Mouse (Mus musculus) layer of hippocampus, adult 11-12 months (tissue): ENCODE results near the gene Smad3.

ENCODE experiments used
- DNase-seq: peaks from one replicate; pipeline ENCODE4 v3.0.0; 2022; ENCODE audit warnings: low spot score

The Smad3 gene

DNA sequence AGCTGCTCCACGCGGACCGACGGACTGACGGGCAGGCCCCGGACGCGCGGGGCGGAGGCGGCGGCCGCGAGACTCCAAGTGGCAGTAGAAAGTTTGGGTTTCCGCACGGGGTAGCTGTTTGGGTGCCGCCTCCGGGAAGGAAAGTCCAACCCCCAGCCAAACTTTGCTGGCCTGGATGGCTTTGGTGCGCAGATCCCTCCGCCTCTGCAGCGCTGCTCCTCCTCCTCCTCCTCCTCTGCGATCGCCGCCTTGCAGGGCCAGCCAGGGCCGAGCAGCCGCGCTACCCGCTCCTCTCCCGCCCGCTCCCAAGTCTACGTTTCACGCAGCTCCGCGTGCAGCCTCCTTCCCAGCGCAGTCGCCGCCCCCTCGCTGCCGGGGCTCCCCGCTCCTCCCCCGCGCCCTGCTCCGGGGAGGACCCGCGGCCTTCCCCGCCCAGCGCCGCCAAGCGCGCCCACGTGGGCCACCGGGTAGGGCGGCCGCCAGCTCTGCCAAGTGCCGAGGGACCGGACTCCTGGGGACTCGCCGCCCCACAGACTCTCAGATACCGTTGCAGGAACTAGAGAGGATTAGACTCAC, at the start of gene Smad3:
Smad3 (minus strand) TSS at position 130 of the 576 bp plus-strand sequence.
- DNase-seq = peak; percentile 86

DNA sequence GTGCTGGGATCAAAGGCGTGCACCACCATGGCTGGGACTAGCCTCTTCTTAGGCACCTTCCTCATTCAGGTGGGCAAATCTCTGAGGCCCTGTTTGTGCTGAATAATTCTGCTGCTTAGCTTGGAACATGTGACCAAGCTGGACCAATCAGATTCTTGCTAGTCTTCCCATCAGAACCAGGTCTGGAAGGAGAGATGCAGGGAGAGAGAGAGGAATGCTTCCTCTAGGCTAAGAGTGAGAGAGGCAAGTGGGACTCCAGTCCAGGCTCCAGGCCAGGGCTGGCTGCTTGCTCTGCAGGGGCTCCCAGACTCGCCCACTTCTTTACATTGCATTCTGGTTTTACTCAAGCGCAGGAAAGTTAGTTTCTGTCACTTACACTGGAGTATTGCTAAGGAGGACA, 47.1 kb upstream of the Smad3 start:
- no peak for DNase-seq

DNA sequence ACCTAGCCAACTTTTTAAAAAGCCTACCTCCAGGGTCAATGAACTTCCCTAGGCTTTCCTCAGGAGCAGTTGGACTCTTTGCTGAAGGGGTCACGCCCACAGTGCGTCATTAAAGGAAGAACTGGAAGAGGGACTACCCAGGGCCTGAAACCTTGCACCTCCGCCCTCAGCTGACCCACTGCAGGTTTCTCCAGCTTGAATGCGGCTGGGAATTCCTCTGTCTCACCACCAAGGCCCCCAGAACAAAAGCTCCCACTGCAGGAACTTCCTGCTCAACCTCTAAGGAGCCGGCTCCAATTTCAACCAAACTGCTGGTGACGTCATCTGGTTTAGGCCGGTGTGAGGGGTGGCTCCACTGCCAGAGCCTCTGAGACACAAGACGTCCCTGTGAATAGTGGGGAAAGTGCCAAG, 45.4 kb upstream of the Smad3 start:
- no peak for DNase-seq

DNA sequence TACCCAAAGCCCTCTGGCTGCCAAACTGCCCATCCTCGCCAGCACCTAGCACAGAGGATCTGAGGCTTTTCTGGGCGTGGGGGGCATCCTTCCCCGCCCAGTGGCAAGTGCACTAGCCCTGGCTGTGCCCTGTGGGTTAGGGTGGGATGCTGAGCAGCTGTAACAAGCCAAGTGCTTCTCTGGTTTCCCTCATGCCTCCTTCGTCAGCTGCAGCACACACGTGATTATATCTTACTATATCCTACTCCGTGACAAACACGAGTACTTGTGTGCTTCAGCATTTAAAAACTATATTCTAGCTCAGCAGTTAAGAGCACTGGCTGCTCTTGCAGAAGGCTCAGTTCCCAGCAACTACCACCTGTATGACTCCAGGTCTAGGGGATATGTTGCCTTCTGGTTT, 44.7 kb upstream of the Smad3 start:
- no peak for DNase-seq

DNA sequence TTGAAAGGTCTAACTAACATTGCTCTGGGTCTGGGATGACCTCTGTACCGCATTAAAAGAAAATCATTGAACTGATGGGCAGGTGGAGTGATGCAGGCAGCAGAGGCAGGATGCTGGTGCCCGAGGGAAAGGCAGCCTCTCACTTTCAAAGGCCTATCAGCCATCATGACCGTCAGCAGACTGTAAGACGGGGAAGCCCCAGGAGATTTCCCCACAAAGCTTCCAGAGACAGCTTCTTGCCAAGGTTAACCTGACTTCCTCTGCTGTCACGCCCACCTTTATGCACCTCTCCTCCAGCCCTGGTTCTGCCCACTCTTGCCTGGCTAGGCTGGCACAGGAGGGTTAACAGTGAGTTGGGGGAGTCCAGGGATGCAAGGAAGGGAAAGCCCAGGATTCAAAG, 44.3 kb upstream of the Smad3 start:
- DNase-seq = no peak

DNA sequence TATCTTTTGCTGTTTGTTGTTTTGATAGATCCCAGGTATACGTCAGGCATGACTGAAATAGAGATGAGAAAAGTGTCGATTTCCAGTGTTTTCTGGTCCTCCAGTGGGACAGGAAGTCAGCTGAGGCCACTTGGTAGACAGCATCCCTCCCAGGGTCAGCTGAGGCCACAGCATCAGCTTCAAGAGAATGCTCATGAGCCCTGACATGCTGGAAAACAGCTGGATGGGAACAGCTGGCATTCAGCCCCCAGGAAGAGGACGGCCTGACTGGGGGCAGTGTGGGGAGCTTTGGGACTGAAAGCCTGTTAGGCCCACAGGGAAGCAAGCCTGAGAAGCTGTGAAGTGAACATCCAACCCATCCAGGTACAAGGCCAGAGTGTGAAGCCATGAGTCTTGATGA, 38.6 kb upstream of the Smad3 start:
- DNase-seq = no peak

DNA sequence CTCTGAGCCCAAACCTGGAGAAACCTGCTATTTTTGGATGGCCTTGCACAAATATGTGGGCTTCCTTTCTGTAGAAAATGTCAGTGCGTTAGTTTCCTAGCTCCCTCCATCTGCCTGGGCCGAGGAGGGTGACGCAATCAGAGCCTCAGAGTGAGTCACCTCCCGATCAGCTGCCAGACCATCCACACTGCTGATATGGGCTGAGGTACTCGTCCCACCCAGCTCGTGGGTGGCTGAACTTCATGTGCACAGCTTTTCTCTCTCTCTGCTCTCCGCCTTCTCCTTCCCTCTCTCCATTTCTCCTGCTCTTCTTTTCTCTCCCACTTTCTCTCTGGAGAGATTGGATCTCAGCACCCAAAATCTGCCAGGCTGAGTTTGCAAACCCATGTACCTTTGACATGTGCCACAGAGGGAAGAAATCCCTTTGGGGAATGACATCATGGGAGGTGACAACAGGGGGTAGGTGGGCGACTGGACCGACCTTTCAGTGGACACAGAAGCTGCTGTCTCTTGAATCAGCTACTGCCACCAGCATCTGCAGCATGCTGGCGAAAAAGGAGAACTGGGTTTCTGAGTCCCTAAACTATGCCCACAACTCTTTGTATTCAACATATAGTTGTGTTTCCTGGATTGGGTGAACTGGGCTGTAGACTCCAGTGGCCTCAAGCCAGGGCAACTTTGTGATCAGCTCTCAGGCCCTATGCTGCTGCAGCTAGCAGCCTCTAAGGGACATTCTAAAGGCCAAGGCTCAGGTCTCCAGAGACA, 36.1 kb upstream of the Smad3 start:
- peak; percentile 82 for DNase-seq

DNA sequence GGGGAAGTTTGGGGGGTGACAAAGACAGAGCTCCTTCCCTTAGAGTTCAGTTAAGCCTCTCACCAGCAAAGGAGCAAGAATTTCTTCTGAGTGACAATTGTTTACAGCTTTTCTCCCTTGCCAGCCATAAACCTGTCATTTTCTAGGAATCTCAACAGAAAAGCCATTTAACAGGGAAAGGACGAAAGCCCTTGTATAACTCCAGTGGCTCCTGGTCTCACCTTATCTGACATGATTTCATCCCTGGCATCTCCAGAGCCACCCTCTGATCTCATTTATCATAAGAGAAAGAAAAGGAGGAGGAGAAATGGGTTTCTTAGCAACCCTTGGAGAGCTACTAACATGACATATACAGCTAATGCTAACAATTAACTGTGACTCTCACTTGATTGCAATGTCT, 33.9 kb upstream of the Smad3 start:
- no peak for DNase-seq

DNA sequence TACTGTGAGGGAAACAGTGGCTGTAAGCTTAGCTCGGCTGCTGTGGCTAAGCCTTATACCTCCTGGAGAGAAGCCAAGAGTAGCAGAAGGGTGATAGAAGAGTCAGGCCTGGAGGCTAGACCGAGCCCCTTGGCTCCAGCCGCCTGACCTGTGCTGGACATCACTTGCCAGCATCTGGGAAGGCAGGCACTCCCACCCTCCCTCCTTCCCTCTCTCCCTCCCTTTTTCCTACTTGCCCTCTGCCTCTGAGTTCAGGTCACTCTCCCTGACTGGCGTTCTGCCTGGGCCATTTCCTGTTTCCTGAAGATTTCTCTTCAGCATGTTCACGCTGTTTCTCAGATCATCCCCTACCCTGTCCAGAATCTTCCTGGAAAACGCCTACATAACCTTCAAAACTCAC, 33.5 kb upstream of the Smad3 start:
- no peak for DNase-seq

DNA sequence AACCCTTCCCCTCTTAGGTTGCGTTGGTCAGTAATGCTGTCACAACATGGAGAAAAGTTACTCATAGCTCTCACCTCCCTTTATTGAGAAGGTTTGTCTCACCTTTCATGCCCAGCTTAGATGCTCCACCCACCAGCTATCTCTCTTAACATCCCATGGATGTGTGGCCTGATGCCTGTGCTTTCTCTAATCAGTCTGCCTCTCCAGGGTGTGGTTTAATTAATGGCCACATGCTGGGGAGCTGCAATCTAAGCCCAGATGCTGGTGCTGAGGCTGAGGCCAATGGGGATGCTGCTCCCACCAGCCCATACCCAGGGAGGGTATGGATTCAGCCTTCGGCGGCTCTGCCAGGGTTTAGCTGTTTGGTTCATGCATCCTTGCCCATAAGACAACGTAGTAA, 32.4 kb upstream of the Smad3 start:
- DNase-seq = no peak

DNA sequence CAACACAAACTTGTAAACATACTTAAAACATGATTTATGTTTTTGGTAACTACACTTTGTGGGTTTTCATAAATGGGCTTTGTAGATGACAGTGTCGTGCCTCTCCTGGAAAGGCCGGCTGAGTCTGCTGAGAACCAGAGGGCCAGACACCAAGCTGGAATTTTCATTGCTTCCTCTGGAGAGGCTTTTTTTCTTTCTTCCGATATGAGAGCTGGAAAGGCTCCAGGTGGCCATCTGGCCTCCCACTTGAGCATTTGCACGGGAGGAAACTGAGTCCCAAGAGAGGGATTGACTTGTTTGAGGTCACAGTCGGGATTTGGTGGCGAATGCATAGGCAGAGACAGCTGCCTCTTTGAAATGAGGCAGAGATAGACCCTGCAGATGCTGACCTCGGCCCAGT, 31.6 kb upstream of the Smad3 start:
- no peak for DNase-seq

DNA sequence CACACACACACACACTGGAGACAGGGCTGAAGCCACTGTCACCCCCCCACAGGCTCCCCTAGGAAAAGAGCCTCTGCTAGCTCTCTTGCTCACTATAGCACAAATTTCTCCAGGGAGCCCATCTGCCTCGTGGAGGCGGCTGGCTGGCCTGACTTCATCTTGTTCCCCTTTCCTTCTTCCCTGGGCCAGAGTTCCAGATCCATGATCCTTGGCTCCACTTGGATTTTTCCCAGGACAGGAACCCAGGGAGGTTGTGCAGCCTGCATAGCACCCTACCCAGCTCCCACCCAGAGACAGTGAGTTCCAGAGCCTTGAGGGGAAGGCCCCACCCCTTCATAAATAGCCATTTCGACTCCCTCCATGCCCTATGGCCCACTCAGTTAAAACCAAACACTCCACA, 29.8 kb upstream of the Smad3 start:
- no peak for DNase-seq

DNA sequence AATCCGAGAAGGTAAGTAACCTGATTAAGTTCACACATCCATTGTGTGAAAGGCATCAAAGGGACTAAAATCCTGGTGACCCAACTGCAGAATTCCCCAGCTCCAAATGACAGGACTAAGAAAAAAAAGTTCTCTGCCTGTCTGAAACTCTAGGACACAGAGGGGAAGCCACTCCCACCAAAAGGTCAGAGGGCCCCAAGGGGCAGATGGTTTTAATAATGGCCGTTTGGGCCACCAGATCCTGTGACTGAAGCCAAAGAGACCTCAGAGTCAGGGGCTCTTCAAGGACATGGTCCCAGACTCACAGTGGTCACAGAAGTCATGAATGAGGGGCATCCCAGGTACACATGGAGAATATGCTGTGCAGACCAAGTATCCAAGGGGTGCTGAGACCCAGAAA, 29.3 kb upstream of the Smad3 start:
- DNase-seq = no peak

DNA sequence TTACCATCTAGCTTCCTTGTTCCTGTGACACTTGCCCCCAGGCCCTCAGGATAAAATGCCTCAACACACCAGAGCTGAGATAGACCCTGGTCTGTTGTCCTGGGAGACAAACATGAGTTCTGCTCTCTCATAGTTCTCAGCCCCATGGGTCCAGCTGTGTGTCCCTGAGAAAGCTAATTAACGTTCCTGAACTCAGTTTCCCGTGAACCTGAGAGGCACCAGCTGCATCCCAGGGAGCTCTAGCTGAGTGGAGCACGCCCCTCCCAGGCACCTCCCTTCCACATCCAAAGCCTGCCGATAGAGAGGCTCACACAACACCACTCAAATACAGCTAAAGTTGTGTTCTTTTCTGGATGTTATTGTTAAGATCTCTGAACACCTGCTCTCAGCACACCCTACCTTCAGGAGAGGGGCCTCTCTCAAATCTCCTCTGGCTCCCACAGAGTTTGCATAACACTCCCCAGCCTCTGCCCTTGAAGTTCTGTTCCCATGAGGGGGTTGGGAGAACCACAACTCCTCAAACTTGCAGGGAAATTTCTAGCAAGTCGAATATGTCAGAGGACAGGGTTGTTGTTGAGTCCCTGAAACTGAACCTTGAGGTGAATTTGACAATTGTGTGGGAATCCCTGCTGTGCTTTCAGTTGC, 28.4 kb upstream of the Smad3 start:
- DNase-seq = no peak

DNA sequence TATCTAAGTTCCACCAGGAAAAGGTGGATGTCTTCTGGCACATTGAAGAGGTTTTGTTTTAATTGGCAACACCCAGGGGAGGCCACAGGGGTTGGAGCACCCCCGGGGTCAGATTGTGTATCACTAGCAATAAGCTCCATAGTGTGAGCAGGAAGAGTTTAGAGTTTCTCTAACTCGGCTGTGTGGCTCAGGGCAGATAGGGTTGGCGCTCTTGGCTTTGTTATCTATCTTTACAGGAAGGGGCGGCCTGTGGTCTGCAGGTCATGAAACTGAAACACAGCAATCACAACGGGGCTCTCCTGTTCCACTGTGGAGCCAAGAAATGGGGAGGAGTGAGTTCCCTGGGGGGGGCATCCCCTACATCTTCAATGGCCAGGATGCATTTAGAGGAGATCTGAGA, 27.7 kb upstream of the Smad3 start:
- DNase-seq = no peak

DNA sequence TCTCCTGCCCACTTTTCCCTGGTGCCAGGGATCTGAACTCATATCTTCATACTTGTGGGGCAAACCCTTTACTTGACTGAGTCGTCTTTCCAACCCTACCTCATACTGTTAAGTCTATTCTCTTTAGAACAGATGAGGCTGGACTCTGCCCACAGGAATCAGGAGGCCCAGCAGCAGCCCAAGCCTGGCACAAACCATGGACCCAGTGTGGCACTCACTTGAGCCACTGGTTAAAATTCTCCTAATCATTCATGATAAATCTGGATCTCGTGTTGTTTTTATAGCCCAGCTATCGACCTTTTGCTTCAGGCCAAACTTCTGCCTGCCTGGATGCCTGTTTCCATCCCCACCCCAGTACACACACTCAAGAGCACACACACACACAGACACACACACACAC, 26.8 kb upstream of the Smad3 start:
- DNase-seq = no peak

DNA sequence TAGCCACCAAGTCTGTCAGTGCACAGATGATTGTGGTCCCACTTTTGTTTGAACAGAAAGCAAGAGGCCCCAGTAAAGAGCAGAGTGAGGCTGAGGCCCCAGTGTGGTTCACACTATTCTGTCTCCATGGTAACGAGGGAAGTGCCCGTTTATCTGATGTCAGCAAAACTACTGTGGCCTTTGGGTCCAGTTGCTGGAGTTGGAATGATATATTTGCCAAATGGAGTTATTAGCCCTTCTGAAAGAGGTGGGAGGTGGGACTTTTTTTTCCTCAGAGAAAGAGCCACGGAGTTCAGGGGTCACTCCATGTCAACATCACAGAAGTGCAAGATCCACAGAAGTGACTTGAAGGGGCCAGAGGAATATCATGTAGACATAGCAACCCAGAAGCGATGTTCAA, 24.9 kb upstream of the Smad3 start:
- DNase-seq = no peak

DNA sequence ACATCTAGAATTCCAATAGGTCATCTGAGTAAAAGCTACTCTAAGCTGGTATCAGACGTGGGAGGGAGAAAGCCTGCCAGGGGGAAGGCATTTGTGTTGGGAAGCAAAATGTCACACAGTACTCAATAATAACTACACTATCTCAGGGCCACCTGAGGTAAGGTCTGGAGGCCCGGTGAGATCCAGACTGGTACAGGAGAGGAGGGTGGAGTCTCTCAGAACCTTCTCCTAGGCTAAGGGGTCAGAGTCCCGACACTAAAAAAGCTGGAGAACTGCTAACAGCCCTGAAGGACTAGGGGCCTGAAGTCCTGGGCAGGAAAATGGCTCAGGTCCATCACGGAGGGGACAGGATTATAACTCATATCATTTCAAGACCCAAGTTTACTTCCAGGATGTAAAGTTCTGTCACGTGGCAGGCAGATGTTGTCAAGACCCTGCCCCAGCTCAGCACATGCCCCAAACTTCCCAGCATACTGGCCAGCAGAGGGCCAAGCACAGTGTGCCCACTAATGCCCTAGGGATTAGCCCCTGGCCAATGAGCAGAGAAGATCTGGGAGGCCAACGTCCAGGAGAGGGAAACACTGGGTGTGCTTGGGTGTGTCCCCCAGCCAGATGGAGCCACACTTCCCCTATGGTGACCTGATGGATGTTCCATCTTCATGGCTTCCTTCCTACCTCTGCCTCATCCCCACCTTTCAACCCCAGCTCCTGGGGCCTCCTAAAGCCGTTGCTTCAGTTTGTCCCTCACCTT, 24.1 kb upstream of the Smad3 start:
- DNase-seq = no peak

DNA sequence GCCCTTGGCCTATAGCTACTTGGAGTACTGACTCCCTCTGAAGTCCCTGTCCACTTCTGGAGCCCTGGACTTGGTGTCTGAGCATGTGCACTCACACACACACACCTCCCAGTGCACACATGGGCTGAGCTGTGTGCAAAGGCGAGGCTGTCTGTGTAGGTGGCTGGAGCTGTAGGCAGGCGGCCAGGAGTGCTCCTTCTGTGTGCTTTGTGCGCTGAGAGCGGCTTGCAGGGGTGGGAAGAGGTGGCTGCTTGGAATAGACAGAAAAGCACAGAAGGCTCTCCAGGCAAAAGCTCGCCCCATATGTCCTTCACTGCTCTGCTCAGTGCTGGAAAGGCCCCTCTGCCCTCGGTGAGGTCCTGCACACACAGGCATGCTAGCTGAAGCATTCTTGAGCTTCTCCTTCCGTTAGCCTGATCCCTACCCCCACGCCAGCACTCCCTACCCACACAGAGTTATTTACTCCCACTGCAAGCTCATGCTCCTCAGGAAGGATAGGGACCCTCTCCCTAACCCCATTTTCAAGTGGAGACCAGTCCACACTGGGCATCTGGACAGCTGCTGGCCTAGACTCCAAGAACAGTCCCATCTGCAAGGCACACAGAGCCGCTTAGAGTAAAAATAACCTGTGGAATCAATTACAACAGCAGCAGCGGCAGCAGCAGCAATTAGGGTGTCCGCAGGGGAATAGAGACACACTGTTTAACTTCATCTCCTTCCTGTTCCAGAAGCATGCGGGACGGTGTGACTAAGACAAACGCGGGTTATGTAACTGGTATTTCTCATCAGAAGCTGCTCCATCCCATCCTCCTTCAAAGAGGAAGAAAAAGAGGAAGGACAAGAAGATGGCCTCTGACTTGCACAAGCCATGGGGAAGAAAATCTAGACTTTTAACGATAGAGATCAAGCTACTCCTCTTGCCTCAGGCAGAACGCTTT, 22.4 kb upstream of the Smad3 start:
- DNase-seq = peak; percentile 86

DNA sequence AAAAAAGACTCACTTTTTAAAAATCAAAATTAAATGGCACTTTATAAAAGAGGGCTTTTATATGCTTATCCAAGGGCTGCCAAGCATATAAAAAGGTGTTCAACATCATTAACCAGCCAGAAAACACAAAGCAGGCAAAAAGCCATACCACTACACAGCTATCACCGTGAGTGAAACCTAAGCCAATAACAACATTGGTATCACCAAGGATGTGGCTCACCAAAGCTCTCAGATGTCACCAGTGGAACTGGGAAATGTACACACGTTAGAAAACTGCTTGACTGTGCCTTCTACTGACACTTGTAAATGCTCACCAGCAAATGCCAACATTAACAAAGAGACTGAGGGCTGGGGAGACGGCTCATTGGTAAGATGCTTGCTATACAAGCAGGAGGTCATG, 18.9 kb upstream of the Smad3 start:
- DNase-seq = no peak

DNA sequence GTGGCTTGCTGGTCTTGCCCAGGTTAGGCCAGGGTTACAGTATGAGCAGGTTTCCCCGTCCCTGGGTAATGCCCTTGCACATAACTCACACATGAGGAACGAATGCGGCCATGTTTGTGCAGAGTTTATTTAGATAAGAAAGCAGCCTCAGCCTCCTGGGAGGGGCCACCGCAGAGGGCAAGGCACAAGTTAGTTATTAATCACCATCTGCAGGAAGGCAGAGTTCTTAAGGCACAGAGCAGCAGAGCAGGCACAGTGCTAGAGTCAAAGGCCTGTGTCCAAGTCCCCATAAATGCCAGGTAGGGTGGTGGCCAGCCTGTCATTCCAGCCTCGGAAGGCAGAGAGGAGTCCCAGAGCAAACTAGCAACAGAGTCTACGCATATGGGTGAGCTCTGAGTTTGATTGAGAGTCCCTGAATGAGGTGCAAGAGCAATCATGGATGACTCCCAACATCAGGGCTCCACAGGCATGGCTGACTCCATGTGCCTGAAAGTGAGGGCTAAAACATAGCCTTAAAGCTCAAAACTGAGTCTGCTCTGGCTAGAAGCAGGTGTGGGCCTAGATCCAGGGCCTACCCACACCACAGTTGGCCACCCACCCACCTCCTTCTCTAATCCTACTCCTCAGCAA, 17.2 kb upstream of the Smad3 start:
- no peak for DNase-seq
